Mouse (Mus musculus) CH12.LX (cell line): Measurements from ENCODE around the gene Gm20498. TPM values are rescaled to one million over a fixed set of nuclear protein-coding genes. Genes with fewer than 3 reads are reported as not detected.

ENCODE experiments used
- DNase-seq: peaks from one replicate; pipeline ENCODE4 v3.0.0-alpha.2; 2013; ENCODE audit errors: extremely low read depth
- H3K27ac ChIP-seq: 2 replicates; pipeline ENCODE4 v1.5.1; 2012; ENCODE audit warnings: low read depth, mild to moderate bottlenecking, control low read depth, moderate library complexity; ENCODE audit not compliant: insufficient read depth
- H3K27me3 ChIP-seq: replicated peaks from 2 replicates; pipeline ENCODE3; 2012; ENCODE audit warnings: inconsistent platforms
- H3K36me3 ChIP-seq, 2 experiments: replicated peaks in 1 of 2; 2 replicates each; pipeline versions ENCODE3 to v1.6.1; 2012; ENCODE audit warnings: inconsistent platforms in 1 of 2, low read length in 1 of 2, mild to moderate bottlenecking in 1 of 2, mixed read lengths in 1 of 2, moderate library complexity in 1 of 2; ENCODE audit not compliant: control insufficient read depth in 1 of 2, insufficient read depth in 1 of 2
- H3K4me1 ChIP-seq, 2 experiments: 2 replicates each; pipeline ENCODE4 v1.6.1; 2012; ENCODE audit warnings: inconsistent platforms in 1 of 2, moderate library complexity in 1 of 2; ENCODE audit not compliant: insufficient read depth in 2 of 2, control insufficient read depth in 1 of 2
- H3K4me2 ChIP-seq: 2 replicates; pipeline ENCODE4 v1.6.1; 2012; ENCODE audit warnings: low read depth, mild to moderate bottlenecking, control low read depth; ENCODE audit not compliant: poor library complexity, insufficient read depth, severe bottlenecking
- H3K4me3 ChIP-seq, 3 experiments: fragments of 150-350 bp in 1 of 3; sonication (generic) in 1 of 3; replicated peaks in 1 of 3; 2 replicates each; pipeline versions ENCODE3 to v1.5.1; 2011 to 2012; ENCODE audit warnings: low read depth in 2 of 3, low read length in 2 of 3, mild to moderate bottlenecking in 2 of 3, moderate library complexity in 2 of 3, control low read depth in 1 of 3, improper control_type of control experiment in 1 of 3, inconsistent platforms in 1 of 3, mixed read lengths in 1 of 3; ENCODE audit not compliant: poor library complexity in 1 of 3
- H3K79me2 ChIP-seq: replicated peaks from 2 replicates; pipeline ENCODE4 v1.6.1; 2012; ENCODE audit warnings: mild to moderate bottlenecking, moderate library complexity; ENCODE audit not compliant: control insufficient read depth, poor library complexity, insufficient read depth, severe bottlenecking; ENCODE audit errors: extremely low read depth
- H3K9ac ChIP-seq: 2 replicates; pipeline ENCODE4 v1.6.1; 2012; ENCODE audit warnings: low read depth, mild to moderate bottlenecking, control low read depth, moderate library complexity; ENCODE audit not compliant: insufficient read depth
- H3K9me3 ChIP-seq: replicated peaks from 2 replicates; pipeline ENCODE3; 2012; ENCODE audit warnings: low read length, inconsistent platforms, mixed read lengths
- CTCF ChIP-seq, 2 experiments: IDR thresholded peaks in 1 of 2; conservative IDR thresholded peaks in 1 of 2; 2 replicates each; pipeline ENCODE4 v1.5.1; 2011 to 2012; ENCODE audit warnings: low read depth in 2 of 2, low read length in 2 of 2, improper control_type of control experiment in 1 of 2, inconsistent platforms in 1 of 2, mild to moderate bottlenecking in 1 of 2, moderate library complexity in 1 of 2
- ELF1 ChIP-seq: IDR thresholded peaks from 2 replicates; pipeline ENCODE4 v1.6.1; 2014; ENCODE audit warnings: low read depth, mild to moderate bottlenecking, inconsistent platforms, low read length, improper control_type of control experiment
- ETS1 ChIP-seq: conservative IDR thresholded peaks from 2 replicates; pipeline ENCODE4 v1.6.1; 2012; ENCODE audit warnings: low read depth, mild to moderate bottlenecking, inconsistent platforms, low read length, improper control_type of control experiment, moderate library complexity
- GABPA ChIP-seq: IDR thresholded peaks from 2 replicates; pipeline ENCODE4 v1.6.1; 2012; ENCODE audit warnings: low read depth, low read length, improper control_type of control experiment, inconsistent platforms; ENCODE audit not compliant: insufficient replicate concordance
- IRF4 ChIP-seq: IDR thresholded peaks from 2 replicates; pipeline ENCODE4 v1.6.1; 2014; ENCODE audit warnings: low read depth, mild to moderate bottlenecking, inconsistent platforms, low read length, improper control_type of control experiment
- MAFK ChIP-seq: IDR thresholded peaks from 2 replicates; pipeline ENCODE4 v1.6.1; 2011; ENCODE audit warnings: low read length, improper control_type of control experiment; ENCODE audit not compliant: insufficient replicate concordance
- MAX ChIP-seq: IDR thresholded peaks from 2 replicates; pipeline ENCODE4 v1.6.1; 2011; ENCODE audit warnings: low read length, improper control_type of control experiment
- MEF2A ChIP-seq: IDR thresholded peaks from 2 replicates; pipeline ENCODE4 v1.6.1; 2014; ENCODE audit warnings: low read depth, mild to moderate bottlenecking, inconsistent platforms, low read length, improper control_type of control experiment, borderline replicate concordance
- MXI1 ChIP-seq: IDR thresholded peaks from 2 replicates; pipeline ENCODE4 v1.6.1; 2011; ENCODE audit warnings: mild to moderate bottlenecking, low read depth, low read length, improper control_type of control experiment
- MYC ChIP-seq: IDR thresholded peaks from 2 replicates; pipeline ENCODE4 v1.6.1; 2011; ENCODE audit warnings: low read depth, mild to moderate bottlenecking, improper control_type of control experiment, low read length
- NRF1 ChIP-seq: IDR thresholded peaks from 2 replicates; pipeline ENCODE4 v1.6.1; 2014; ENCODE audit warnings: low read depth, mild to moderate bottlenecking, inconsistent platforms, low read length, improper control_type of control experiment, moderate library complexity
- POLR2A ChIP-seq: IDR thresholded peaks from 2 replicates; pipeline ENCODE4 v1.6.1; 2011; ENCODE audit warnings: low read depth, mild to moderate bottlenecking, improper control_type of control experiment, low read length
- RAD21 ChIP-seq: IDR thresholded peaks from 2 replicates; pipeline ENCODE4 v1.6.1; 2011; ENCODE audit warnings: low read depth, mild to moderate bottlenecking, low read length, improper control_type of control experiment, moderate library complexity
- SIN3A ChIP-seq: IDR thresholded peaks from 2 replicates; pipeline ENCODE4 v1.6.1; 2012; ENCODE audit warnings: low read length, improper control_type of control experiment, inconsistent platforms
- UBTF ChIP-seq: IDR thresholded peaks from 2 replicates; pipeline ENCODE4 v1.6.1; 2012; ENCODE audit warnings: low read depth, mild to moderate bottlenecking, inconsistent platforms, low read length, improper control_type of control experiment, moderate library complexity
- USF2 ChIP-seq: conservative IDR thresholded peaks from 2 replicates; pipeline ENCODE4 v1.6.1; 2011; ENCODE audit warnings: low read depth, low read length, improper control_type of control experiment
- ZC3H11A ChIP-seq: IDR thresholded peaks from 2 replicates; pipeline ENCODE4 v1.6.1; 2012; ENCODE audit warnings: low read depth, mild to moderate bottlenecking, inconsistent platforms, low read length, improper control_type of control experiment
- ZKSCAN1 ChIP-seq: IDR thresholded peaks from 2 replicates; pipeline ENCODE4 v1.6.1; 2012; ENCODE audit warnings: low read depth, inconsistent platforms, low read length, improper control_type of control experiment, borderline replicate concordance
- dilution Hi-C: fragments of 300-500 bp; cut with MboI; formaldehyde crosslinking; loops from 2 replicates; pipeline ENCODE4 v1.14.3; 2020; ENCODE audit warnings: low sequenced_read_pairs; ENCODE audit not compliant: extremely low pct_unique_long_range_greater_than_20kb, extremely low pct_ligation_motif_present
- in situ Hi-C: fragments of 300-500 bp; cut with MboI; formaldehyde crosslinking; loops from 3 replicates; pipeline ENCODE4 v1.14.3; 2019; ENCODE audit warnings: low sequenced_read_pairs, low pct_ligation_motif_present, low pct_unique_long_range_greater_than_20kb, mixed read lengths
- polyA plus RNA-seq: library from polyadenylated mRNA; unstranded; fragments of >175 nt; gene quantifications from 2 replicates; pipeline ENCODE4 v1.2.1, GENCODE M21; 2012; ENCODE audit warnings: low read depth; ENCODE audit not compliant: insufficient read length
- total RNA-seq, 2 experiments: library from RNA; depleted of rRNA; stranded (reverse); fragments of 300-350 nt in 1 of 2; fragments of >200 nt in 1 of 2; gene quantifications; 2 replicates each; pipeline ENCODE4 v1.2.3; 2012 to 2014

Gm20498 gene
- total and polyA plus RNA-seq, 3 experiments, result 25.7 to 52.2 (median 32.6) TPM

DNA sequence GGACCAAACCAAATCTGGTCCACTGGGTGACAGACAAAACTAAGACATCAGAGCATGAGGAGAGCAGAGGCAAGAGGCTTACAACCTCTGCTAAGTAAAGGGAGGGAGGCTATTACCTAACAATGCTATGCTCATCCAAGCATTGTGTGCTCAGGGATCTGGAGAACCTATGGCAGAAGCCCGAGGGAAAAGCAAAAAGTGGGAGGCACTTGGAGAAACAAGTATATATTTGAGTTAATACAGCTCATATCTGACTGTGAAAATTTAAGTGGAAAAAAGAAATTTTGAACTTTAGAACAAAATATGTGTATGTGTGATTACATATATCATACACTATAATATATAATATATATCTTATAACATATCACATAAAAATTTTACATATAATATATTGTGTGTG, 110.9 kb downstream of the Gm20498 start, which contains the start of gene Adam4:
Gene Adam4 (minus strand): TSS at position 101 of the 400 bp plus-strand sequence.
- Histone ChIP-seq H3K36me3 (peaks cover 0 to 3% of the 10 kb centered on the region in 2 experiments), H3K4me2 (no peak within 1 kb of the TSS), H3K27me3 (no peaks in the 10 kb centered on the region), H3K4me1 (no peaks in the 10 kb centered on the region), H3K9me3 (peaks cover 2% of the 10 kb centered on the region), H3K79me2 (no peaks in the 10 kb centered on the region), H3K9ac (no peak within 1 kb of the TSS), H3K4me3 (no peak within 1 kb of the TSS), H3K27ac (no peak within 1 kb of the TSS)
- no peak for DNase-seq
- in situ Hi-C loops, result loop anchor here (25.0 kb wide), 1 partner anchor 435 kb away; no protein-coding TSS in a partner anchor
- dilution Hi-C loops, result no loop called here
- TF ChIP-seq GABPA, result no peak
- no peak for TF ChIP-seq IRF4
- TF ChIP-seq NRF1, result no peak
- no peak for TF ChIP-seq USF2
- no peak for TF ChIP-seq UBTF
- no peak for TF ChIP-seq MXI1
- TF ChIP-seq SIN3A, result no peak
- no peak for TF ChIP-seq CTCF (conservative IDR thresholded peaks at IDR 0.05 in 1 of 2, IDR thresholded peaks at IDR 0.05 in 1 of 2; ENCODE audit: low read depth in 2 of 2, low read length in 2 of 2)
- TF ChIP-seq MYC, result no peak

DNA sequence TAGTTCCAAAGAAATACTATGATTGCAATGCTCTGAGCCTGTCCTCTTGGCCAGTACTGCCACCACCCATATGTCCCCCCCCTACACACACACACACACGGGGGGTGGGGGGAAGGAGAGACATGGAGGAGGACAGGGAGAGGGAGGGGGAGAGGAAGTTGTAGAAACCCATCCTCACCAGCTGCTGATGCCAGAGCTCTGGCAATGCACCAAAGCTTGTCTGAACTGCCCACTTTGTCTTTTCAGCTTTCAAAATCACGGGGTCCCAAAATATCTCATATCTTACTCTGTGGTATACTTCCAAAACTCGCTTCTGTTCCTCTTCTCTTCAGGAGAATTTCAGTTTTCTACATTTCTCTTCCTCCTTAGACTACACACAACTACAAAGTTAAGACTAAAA, 119.5 kb downstream of the Gm20498 start:
- TF ChIP-seq MEF2A, result no peak
- no peak for TF ChIP-seq RAD21
- Histone ChIP-seq H3K4me2 (no peak overlapping the region), H3K79me2 (no peaks in the 10 kb centered on the region), H3K9me3 (no peaks in the 10 kb centered on the region), H3K4me3 (no peak overlapping the region), H3K9ac (no peak overlapping the region), H3K36me3 (peaks cover 0 to 2% of the 10 kb centered on the region in 2 experiments), H3K27me3 (no peaks in the 10 kb centered on the region), H3K27ac (no peak overlapping the region), H3K4me1 (no peaks in the 10 kb centered on the region)
- dilution Hi-C loops (no loop called here), in situ Hi-C loops (loop anchor here (25.0 kb wide), 1 partner anchor 426 kb away; no protein-coding TSS in a partner anchor)
- DNase-seq, result no peak

DNA sequence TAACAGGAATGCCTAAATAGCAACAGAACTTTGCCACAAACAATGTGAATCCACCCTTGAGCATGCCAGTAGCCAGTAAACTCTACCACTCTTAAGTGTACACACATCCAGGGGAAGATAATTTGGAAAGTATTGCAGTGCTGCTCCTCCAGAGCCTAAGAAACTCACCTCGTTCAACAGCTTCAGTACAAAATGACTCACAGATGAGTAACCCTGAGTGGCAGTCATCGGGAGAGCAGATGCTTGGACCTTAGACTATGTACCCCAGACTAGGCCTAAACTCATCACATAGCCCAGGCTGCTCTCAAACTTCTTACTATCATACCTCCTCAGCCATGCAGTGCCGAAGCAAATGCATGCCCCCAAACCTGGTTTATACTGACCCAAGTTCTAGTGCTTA, 123.7 kb downstream of the Gm20498 start:
- DNase-seq, result no peak
- H3K27me3 ChIP-seq, result no peaks in the 10 kb centered on the region
- no peaks in the 10 kb centered on the region for H3K9me3 ChIP-seq
- no peaks in the 10 kb centered on the region for H3K79me2 ChIP-seq
- H3K36me3 ChIP-seq, result peaks cover 0 to 9% of the 10 kb centered on the region in 2 experiments
- H3K9ac ChIP-seq, result no peak overlapping the region
- H3K4me2 ChIP-seq, result no peak overlapping the region
- no peaks in the 10 kb centered on the region for H3K4me1 ChIP-seq
- no peak for TF ChIP-seq MAX
- no peak for TF ChIP-seq ZC3H11A
- TF ChIP-seq ELF1, result no peak
- TF ChIP-seq POLR2A, result no peak
- TF ChIP-seq USF2, result no peak
- no peak for TF ChIP-seq MYC
- TF ChIP-seq MAFK, result no peak
- no peak for TF ChIP-seq ETS1
- TF ChIP-seq ZKSCAN1, result no peak
- no peak for TF ChIP-seq GABPA
- in situ Hi-C loops, result loop anchor here (25.0 kb wide), 1 partner anchor 422 kb away; no protein-coding TSS in a partner anchor
- dilution Hi-C loops, result no loop called here
- no peak overlapping the region for H3K4me3 ChIP-seq
- H3K27ac ChIP-seq, result no peak overlapping the region
